Mouse (Mus musculus): ENCODE measurements at regions not wholly inside any gene's neighbourhood (a gene's known extent, or its start where the extent isn't known, plus 50 kb on each side); places are given as distances from the start of the nearest gene placed in this dataset.

GRCm38 (mm10) chr10:84142741-84143454 lies 297.5 kb downstream of the Nuak1 start:
- no peak for DNase-seq (ENCODE audit: low spot score in 2 of 2)
- intact Hi-C loops (cut with DNase I): no loop called here

DNA sequence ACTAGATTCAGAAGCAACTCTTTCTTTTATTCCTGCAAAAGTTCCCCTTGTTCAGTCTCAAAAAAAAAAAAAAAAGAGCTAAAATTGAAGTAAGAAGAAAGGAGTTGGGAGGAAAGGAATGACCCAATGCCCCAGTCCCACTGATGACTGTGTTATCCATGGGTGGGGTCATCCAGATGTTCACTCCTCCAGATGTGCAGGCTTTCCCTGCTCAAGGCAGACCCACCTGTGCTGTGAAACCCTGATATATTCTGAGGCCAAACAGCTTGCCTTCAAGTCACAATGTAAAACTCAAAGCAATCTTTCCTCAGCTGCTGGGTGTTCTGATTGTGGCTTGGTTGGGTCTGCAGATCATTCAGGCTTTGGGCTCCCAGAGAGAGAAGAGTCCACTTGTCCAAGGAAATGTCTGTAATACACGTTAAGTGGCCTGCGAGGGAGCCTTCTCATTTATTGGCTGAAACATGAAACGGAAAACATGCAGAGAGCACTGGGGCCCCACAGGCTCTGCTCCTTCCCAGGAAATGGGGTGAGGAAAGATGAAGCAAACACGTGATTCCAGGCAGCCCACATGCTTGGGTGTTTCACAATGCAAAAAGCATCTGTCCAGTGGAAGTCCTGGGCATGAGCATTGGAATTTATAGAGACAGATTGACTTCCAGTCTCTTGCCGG lies 296.6 kb downstream of the Nuak1 start:
- intact Hi-C loops (cut with DNase I): no loop called here
- DNase-seq (ENCODE audit: low spot score in 2 of 2): no peak

DNA sequence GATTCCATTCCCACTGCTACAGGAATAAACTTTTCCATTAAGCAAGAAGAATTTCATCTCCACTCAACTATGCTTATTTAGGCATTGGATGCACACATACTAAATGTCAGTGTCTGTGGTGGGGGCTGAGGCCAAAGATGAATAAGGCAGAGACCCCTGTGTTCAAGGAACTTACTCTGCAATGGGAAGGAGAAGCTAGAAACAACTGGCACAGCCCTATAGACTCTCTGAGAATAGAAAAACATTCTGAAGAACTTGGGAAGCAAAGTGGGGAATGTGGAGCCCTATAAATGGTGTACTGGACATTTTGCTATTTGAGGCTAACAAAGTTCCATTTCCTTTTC lies 296.1 kb downstream of the Nuak1 start:
- intact Hi-C loops (cut with DNase I): no loop called here

DNA sequence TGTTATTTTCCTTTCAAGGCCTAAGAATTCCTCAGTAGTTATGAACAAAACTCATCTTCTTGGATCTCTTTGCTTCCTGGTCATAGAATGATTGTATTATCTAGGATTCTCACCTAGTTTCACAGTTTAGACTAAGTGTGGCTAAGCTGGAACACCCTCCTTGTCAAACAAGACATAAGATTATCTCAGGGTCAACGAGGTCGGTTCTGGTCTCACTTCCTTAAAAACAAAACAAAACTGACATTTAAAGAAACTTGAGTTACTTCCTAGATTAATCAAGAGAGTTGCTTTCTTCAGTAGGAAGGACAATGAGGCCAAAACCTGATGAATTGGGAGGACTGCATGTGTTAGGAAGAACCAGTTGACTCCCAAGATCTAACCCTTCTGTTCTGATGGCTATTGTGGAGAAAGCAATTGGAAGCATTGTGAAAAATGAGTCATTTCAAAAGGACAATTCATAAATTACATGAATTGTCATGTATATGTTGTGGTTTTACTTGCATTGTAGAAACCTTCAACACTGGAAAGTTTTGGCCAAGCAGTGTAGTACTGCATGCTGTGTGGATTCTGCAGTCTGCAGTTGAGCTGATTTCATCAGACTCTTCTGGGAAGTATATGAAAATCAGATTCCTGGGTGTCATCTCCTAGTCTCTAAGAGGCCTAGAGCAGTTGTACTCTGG lies 293.0 kb downstream of the Nuak1 start:
- DNase-seq (ENCODE audit: low spot score in 2 of 2): no peak
- intact Hi-C loops (cut with DNase I): no loop called here

More for the DNA sequence above, 296.1 kb downstream of the Nuak1 start:
- no peak for DNase-seq (ENCODE audit: low spot score in 2 of 2)

- no peak for DNase-seq (ENCODE audit: low spot score in 2 of 2)
- intact Hi-C loops (cut with DNase I): loop anchor here (10.0 kb wide), 1 partner anchor 271 kb away; no protein-coding TSS in a partner anchor
These were observed 276.6 kb downstream of the Nuak1 start for GRCm38 (mm10) chr10:84163752-84164151.

- DNase-seq (ENCODE audit: low spot score in 2 of 2): no peak
- intact Hi-C loops (cut with DNase I): loop anchor here (10.0 kb wide), 1 partner anchor 269 kb away; no protein-coding TSS in a partner anchor
These were observed 274.4 kb downstream of the Nuak1 start for GRCm38 (mm10) chr10:84165832-84166567.

DNA sequence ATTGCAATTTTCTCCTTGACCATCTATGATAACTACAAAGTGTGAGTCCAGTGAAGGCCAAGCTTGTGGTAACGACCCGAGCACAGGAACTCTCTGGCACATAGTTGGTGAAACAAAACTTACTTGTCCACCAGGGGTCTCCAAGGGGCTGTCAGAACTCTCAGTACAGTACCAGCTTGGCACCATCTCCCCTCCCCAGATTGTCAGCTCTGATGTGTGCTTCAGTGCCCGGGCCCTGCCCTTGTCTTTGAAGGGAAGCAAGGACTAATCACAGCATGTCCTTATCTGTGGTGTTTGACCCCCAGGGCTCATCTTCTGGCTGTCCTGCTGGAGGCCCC lies 273.9 kb downstream of the Nuak1 start:
- intact Hi-C loops (cut with DNase I): loop anchor here (10.0 kb wide), 1 partner anchor 268 kb away; no protein-coding TSS in a partner anchor
- DNase-seq (ENCODE audit: low spot score in 2 of 2): peak; percentile 32 to 56

DNA sequence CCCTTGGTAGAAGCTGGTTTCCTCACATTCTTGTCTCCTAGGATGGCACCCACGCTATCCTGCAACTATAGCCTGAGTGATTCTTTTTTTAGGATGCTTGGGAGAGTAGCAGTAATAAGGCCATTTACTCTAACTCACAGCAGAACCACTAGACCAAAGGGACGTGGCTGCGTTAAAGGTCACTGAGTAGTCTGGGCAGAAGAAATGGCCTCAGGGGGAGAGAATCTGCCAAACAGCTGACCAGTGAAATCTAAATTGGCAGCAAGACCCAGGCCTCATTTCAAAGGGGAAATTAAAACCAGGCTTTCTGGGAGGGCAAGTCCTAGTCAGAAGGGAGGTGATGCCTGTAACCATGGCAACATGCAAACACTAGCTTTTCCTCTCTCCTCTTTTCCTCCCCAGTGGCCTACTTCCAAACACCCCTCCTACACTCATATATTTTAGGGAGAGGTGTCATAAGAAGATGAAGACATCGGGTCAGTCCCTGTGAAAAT lies 267.5 kb downstream of the Nuak1 start:
- peak; percentile 57 to 85 for DNase-seq (ENCODE audit: low spot score in 2 of 2)
- intact Hi-C loops (cut with DNase I): no loop called here

GRCm38 (mm10) chr10:84183239-84183638 lies 257.2 kb downstream of the Nuak1 start:
- no peak for DNase-seq (ENCODE audit: low spot score in 2 of 2)
- intact Hi-C loops (cut with DNase I): no loop called here

- intact Hi-C loops (cut with DNase I): no loop called here
- no peak for DNase-seq (ENCODE audit: low spot score in 2 of 2)
These were observed 253.9 kb downstream of the Nuak1 start for GRCm38 (mm10) chr10:84186466-84186865.

GRCm38 (mm10) chr10:84199035-84199434 lies 241.4 kb downstream of the Nuak1 start:
- DNase-seq (ENCODE audit: low spot score in 2 of 2): no peak
- intact Hi-C loops (cut with DNase I): no loop called here

DNA sequence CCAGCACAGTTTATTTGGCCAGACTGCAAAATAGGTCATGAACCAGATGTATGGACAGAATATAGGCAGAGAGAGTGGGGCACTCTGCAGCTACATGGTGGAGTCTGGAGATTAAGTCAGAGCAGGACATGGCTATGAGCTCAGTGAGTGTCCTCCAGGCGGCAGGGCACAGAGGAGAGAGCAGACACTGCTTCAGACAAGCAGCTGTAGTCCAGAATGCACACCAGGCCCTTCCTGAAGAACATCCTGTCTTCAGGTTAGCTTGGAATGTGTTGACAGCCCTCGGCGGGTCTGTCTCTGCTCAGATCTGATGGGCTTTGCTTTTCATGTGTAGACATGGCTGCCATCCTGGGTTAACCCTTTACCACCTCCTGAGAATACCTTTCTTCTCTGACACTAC lies 238.6 kb downstream of the Nuak1 start:
- DNase-seq (ENCODE audit: low spot score in 2 of 2): no peak
- intact Hi-C loops (cut with DNase I): no loop called here

- peak in 1 of 2 experiments; percentile 20 for DNase-seq (ENCODE audit: low spot score in 2 of 2)
- intact Hi-C loops (cut with DNase I): no loop called here
These were observed 228.2 kb downstream of the Nuak1 start for GRCm38 (mm10) chr10:84212096-84212785.

GRCm38 (mm10) chr10:84214812-84215211 lies 225.6 kb downstream of the Nuak1 start:
- DNase-seq (ENCODE audit: low spot score in 2 of 2): no peak
- intact Hi-C loops (cut with DNase I): no loop called here

GRCm38 (mm10) chr10:84229224-84229921 lies 211.0 kb downstream of the Nuak1 start:
- intact Hi-C loops (cut with DNase I): no loop called here
- peak; percentile 10 to 31 for DNase-seq (ENCODE audit: low spot score in 2 of 2)

DNA sequence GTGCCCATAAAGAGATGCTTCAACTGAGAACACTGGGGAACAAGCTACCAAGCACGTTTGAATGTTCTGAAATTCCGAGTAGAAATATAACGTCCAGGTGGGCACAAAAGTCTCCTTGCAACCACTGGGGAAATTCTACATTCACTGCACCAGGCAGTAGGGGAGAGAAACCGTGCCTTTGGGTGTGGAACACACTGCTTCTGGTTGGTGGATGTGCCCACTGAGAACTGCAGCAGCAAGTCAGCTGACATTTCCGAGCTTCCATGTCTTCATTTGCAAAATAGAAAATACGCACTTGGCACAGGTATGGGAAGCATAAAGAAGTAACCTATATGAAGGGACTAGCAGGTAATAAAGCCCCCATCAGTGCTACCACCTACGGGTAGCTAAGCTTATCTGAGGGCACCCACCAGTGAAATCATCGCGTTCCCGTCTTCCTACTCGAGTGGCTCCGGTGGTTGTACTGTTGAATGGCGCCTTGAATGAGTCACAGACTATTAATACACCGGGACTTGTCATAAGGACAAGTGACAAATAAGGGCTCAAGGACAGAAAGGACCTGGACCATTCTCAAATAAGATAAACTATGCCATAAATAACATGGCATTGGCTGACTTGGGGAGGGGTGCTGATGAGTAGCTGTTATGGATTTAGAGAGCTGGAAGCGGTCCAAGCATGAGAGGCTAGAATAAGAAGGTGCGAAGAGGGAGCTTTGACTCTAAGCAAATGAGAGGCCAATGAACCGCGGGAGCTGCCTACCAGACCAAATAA lies 210.2 kb downstream of the Nuak1 start:
- peak; percentile 22 to 40 for DNase-seq (ENCODE audit: low spot score in 2 of 2)
- intact Hi-C loops (cut with DNase I): no loop called here

GRCm38 (mm10) chr10:84235006-84235405 lies 205.4 kb downstream of the Nuak1 start:
- DNase-seq (ENCODE audit: low spot score in 2 of 2): no peak
- intact Hi-C loops (cut with DNase I): no loop called here

DNA sequence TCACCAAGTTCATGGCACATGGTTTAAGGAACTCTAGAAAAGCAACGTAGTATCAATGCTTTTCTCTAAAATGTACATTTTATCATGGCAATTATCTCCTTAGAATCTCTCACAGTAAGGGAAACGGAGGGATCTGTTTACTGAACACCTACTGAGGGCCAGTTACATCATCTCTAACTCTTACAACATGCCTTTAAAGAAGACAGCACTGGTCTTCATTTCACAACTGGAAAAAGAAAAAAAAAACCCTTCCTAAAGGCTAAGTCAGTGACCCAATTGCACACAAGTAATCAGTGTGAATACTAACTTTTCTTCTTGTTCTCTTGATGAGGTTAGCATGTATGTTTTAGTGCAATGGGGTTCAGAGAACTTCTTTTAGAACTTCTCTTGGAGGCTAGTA lies 204.2 kb downstream of the Nuak1 start:
- no peak for DNase-seq (ENCODE audit: low spot score in 2 of 2)
- intact Hi-C loops (cut with DNase I): no loop called here
